Mouse (Mus musculus): ENCODE data around the gene Prpf31. TPM values are rescaled to one million over a fixed set of nuclear protein-coding genes. Genes with fewer than 3 reads are reported as not detected.

The Prpf31 gene
- total and polyA plus RNA-seq, 3 experiments: 43.3 to 97.9 (median 59.2) TPM

DNA sequence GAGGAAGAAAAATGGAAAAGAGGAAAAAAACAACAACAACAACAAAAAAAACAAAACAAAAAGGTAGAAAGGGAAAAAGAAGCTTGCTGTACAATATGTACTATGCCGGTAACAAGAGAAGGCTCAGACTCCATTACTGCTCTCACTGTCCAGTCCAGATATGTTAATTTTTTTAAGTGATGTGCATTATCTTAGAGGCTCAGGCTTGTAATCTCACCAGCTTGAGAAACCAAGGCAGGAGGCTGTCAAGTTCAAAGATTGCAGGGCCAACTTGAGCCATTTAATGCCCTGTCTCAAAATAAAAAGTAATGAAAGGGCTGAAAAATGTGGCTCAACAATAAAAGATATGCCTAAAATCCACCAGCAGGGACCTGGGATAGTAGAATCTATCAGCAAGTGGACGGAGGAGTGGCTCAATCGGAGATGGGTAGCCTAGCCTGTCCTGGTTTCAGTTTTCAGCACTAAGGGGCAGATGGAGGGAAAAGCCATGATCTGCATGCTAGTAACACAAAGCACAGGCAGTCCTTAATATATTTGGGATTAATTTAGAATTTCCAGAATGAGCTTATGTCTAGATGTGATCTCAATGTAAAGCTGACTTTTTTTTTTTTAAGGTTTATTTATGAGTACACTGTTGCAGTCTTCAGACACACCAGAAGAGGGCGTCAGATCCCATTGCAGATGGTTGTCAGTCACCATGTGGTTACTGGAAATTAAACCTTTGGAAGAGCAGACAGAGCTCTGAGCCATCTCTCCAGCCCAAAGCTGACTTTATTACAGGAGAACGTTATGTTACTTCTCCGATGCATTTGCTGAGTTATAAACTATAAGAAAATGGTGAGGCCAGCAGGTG, 13.2 kb upstream of the Prpf31 start:
- Histone ChIP-seq H3K4me1 (ENCODE audit: insufficient read depth, low read depth, low read length) (peaks cover 27% of the 10 kb centered on the region), H3K27me3 (ENCODE audit: insufficient read depth, low read length) (peaks cover 35% of the 10 kb centered on the region), H3K4me3 (ENCODE audit: low read depth, low read length) (peak overlapping the region; percentile 75), H3K36me3 (replicated peaks) (peaks cover 30% of the 10 kb centered on the region), H3K9me3 (replicated peaks) (no peaks in the 10 kb centered on the region)
- no peak for DNase-seq (ENCODE audit: low spot score)
- 0 out of 2 replicates have a peak, but pooled peaks have one; percentile 11 for TF ChIP-seq CTCF (IDR thresholded peaks at IDR 0.05; ENCODE audit: low read depth, low read length)
- no peak for TF ChIP-seq GATA1 (IDR thresholded peaks at IDR 0.05; ENCODE audit: borderline replicate concordance, low read length)
- ATAC-seq (ENCODE audit: extremely low read depth, insufficient number of reproducible peaks, low FRiP score, poor library complexity, severe bottlenecking): no peak

DNA sequence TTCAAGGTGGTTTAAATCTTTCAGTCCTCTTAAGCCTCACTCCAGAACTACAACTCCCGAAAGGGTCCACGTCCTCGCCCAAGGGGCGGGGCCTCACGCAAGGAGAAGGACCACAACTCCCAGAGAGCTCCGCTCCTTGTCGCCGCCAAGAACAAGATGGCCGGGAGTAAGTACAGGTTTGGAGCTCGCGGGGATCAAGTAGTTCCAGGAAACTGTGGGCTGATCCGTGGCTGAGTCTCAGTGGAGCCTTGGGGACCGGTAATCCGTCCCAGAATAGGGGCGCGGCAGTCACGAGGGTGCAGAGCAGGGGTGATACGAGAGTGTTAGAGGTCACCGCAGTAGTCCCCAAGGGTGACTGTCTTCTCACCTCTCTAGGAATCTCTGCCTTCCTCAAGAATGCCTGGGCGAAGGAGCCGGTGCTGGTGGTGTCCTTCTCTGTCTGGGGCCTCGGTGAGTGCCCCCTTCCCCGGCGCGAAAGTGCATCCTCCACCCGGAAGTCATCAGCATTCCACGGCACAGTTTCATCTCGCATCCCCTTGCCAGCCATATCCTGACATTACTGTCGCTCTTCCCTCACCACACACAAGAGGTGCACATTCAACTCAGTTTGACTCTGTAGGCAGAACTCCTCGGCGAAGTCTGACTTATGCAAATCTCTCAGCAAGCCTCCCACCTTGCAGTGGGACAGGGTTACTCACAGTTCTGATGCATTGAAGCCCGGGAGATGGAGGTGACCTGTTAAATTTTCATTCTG, 12.4 kb upstream of the Prpf31 start, which contains the start of gene Ndufa3:
Gene Ndufa3 (plus strand): TSS at position 132 of the 754 bp plus-strand sequence.
- H3K9me3 ChIP-seq (replicated peaks): no peaks in the 10 kb centered on the region
- TF ChIP-seq GATA1 (IDR thresholded peaks at IDR 0.05; ENCODE audit: borderline replicate concordance, low read length) (no peak), CTCF (IDR thresholded peaks at IDR 0.05; ENCODE audit: low read depth, low read length) (no peak), GATA2 (IDR thresholded peaks at IDR 0.05; ENCODE audit: borderline replicate concordance, low read depth, low read length) (no peak), TAL1 (conservative IDR thresholded peaks at IDR 0.05; ENCODE audit: low read depth, low read length) (no peak), POLR2AphosphoS5 (IDR thresholded peaks at IDR 0.05; ENCODE audit: insufficient replicate concordance, low read depth, low read length) (no peak)
- peak within 1 kb of the TSS; percentile 75 for H3K4me3 ChIP-seq (ENCODE audit: low read depth, low read length)
- H3K4me1 ChIP-seq (ENCODE audit: insufficient read depth, low read depth, low read length): peaks cover 27% of the 10 kb centered on the region
- H3K27me3 ChIP-seq (ENCODE audit: insufficient read depth, low read length): peaks cover 31% of the 10 kb centered on the region
- peak; percentile 83 for DNase-seq (ENCODE audit: low spot score)
- peak; percentile 98 for ATAC-seq (ENCODE audit: extremely low read depth, insufficient number of reproducible peaks, low FRiP score, poor library complexity, severe bottlenecking)
- H3K36me3 ChIP-seq (replicated peaks): peaks cover 38% of the 10 kb centered on the region

DNA sequence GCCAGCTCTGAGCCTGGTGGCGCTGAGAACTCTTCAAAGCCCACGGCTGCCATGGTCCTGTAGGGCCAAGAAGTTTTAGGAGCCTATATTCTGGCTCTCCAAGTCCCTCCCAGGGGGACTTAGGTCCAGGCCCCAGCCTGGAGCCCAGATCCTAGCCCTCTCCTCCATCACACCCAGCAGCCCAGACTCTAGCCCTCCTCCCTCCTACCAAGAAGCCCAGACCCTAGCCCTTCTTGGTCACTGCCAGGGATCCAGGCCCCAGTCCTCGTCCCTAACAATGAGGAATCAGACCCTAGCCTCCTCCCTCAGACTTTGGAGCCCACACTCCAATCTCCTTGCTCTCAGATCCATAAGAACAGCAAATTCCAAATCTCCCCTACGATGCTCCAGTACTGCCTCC, 755 bp upstream of the Prpf31 start:
- Histone ChIP-seq H3K27me3 (ENCODE audit: insufficient read depth, low read length) (no peaks in the 10 kb centered on the region), H3K36me3 (replicated peaks) (peaks cover 85% of the 10 kb centered on the region), H3K4me3 (ENCODE audit: low read depth, low read length) (peak overlapping the region; percentile 73), H3K4me1 (ENCODE audit: insufficient read depth, low read depth, low read length) (peaks cover 52% of the 10 kb centered on the region), H3K9me3 (replicated peaks) (no peaks in the 10 kb centered on the region)
- DNase-seq (ENCODE audit: low spot score) (peak; percentile 10), ATAC-seq (ENCODE audit: extremely low read depth, insufficient number of reproducible peaks, low FRiP score, poor library complexity, severe bottlenecking) (no peak)
- TF ChIP-seq GATA1 (IDR thresholded peaks at IDR 0.05; ENCODE audit: borderline replicate concordance, low read length): no peak
- no peak for TF ChIP-seq TAL1 (conservative IDR thresholded peaks at IDR 0.05; ENCODE audit: low read depth, low read length)
- no peak for TF ChIP-seq GATA2 (IDR thresholded peaks at IDR 0.05; ENCODE audit: borderline replicate concordance, low read depth, low read length)
- no peak for TF ChIP-seq CTCF (IDR thresholded peaks at IDR 0.05; ENCODE audit: low read depth, low read length)
- TF ChIP-seq POLR2AphosphoS5 (IDR thresholded peaks at IDR 0.05; ENCODE audit: insufficient replicate concordance, low read depth, low read length): no peak

GRCm38 (mm10) chr7:3630478-3630815, 662 bp downstream of the Prpf31 start:
- TF ChIP-seq POLR2AphosphoS5 (IDR thresholded peaks at IDR 0.05; ENCODE audit: insufficient replicate concordance, low read depth, low read length) (no peak), GATA1 (IDR thresholded peaks at IDR 0.05; ENCODE audit: borderline replicate concordance, low read length) (no peak), CTCF (IDR thresholded peaks at IDR 0.05; ENCODE audit: low read depth, low read length) (no peak), GATA2 (IDR thresholded peaks at IDR 0.05; ENCODE audit: borderline replicate concordance, low read depth, low read length) (no peak), TAL1 (conservative IDR thresholded peaks at IDR 0.05; ENCODE audit: low read depth, low read length) (no peak)
- H3K4me3 ChIP-seq (ENCODE audit: low read depth, low read length): peak overlapping the region; percentile 73
- no peaks in the 10 kb centered on the region for H3K27me3 ChIP-seq (ENCODE audit: insufficient read depth, low read length)
- peak; percentile 18; the same call in 1 of the 2 replicates for ATAC-seq (ENCODE audit: extremely low read depth, insufficient number of reproducible peaks, low FRiP score, poor library complexity, severe bottlenecking)
- peaks cover 51% of the 10 kb centered on the region for H3K4me1 ChIP-seq (ENCODE audit: insufficient read depth, low read depth, low read length)
- no peaks in the 10 kb centered on the region for H3K9me3 ChIP-seq (replicated peaks)
- peaks cover 85% of the 10 kb centered on the region for H3K36me3 ChIP-seq (replicated peaks)
- DNase-seq (ENCODE audit: low spot score): peak; percentile 22

- ATAC-seq (ENCODE audit: extremely low read depth, insufficient number of reproducible peaks, low FRiP score, poor library complexity, severe bottlenecking) (no peak), DNase-seq (ENCODE audit: low spot score) (no peak)
- Histone ChIP-seq H3K9me3 (replicated peaks) (no peaks in the 10 kb centered on the region), H3K4me3 (ENCODE audit: low read depth, low read length) (no peak overlapping the region; the same call in 1 of the 2 replicates), H3K27me3 (ENCODE audit: insufficient read depth, low read length) (no peaks in the 10 kb centered on the region), H3K4me1 (ENCODE audit: insufficient read depth, low read depth, low read length) (peaks cover 49% of the 10 kb centered on the region), H3K36me3 (replicated peaks) (peaks cover 69% of the 10 kb centered on the region)
- TF ChIP-seq TAL1 (conservative IDR thresholded peaks at IDR 0.05; ENCODE audit: low read depth, low read length) (no peak), CTCF (IDR thresholded peaks at IDR 0.05; ENCODE audit: low read depth, low read length) (no peak), POLR2AphosphoS5 (IDR thresholded peaks at IDR 0.05; ENCODE audit: insufficient replicate concordance, low read depth, low read length) (no peak), GATA2 (IDR thresholded peaks at IDR 0.05; ENCODE audit: borderline replicate concordance, low read depth, low read length) (no peak), GATA1 (IDR thresholded peaks at IDR 0.05; ENCODE audit: borderline replicate concordance, low read length) (no peak)
These were observed 13.6 kb downstream of the Prpf31 start for GRCm38 (mm10) chr7:3643412-3643811.

DNA sequence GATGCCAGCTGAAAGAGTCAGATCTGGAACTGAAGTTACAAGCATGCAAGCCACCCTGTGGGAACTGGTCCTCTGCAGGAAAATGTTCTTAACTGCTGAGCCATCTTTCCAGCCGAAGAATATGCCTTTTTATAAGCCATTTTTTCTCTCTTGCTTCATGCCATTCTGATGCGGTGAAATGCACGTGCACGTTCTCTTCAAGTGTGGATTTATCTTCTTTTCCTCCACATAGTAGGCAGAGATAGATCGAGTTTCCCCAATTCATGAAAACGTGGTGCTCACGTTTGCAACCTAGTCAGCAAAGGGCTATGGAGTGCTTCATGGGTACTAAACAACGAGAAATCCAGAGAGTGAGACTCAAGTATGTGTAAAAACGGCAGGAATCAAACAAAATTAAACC, 14.1 kb downstream of the Prpf31 start:
- peak overlapping the region; percentile 86; the same call in 1 of the 2 replicates for H3K4me3 ChIP-seq (ENCODE audit: low read depth, low read length)
- no peaks in the 10 kb centered on the region for H3K9me3 ChIP-seq (replicated peaks)
- ATAC-seq (ENCODE audit: extremely low read depth, insufficient number of reproducible peaks, low FRiP score, poor library complexity, severe bottlenecking) (no peak), DNase-seq (ENCODE audit: low spot score) (no peak)
- no peak for TF ChIP-seq GATA2 (IDR thresholded peaks at IDR 0.05; ENCODE audit: borderline replicate concordance, low read depth, low read length)
- no peak for TF ChIP-seq TAL1 (conservative IDR thresholded peaks at IDR 0.05; ENCODE audit: low read depth, low read length)
- TF ChIP-seq CTCF (IDR thresholded peaks at IDR 0.05; ENCODE audit: low read depth, low read length): no peak
- no peak for TF ChIP-seq GATA1 (IDR thresholded peaks at IDR 0.05; ENCODE audit: borderline replicate concordance, low read length)
- TF ChIP-seq POLR2AphosphoS5 (IDR thresholded peaks at IDR 0.05; ENCODE audit: insufficient replicate concordance, low read depth, low read length): no peak
- no peaks in the 10 kb centered on the region for H3K27me3 ChIP-seq (ENCODE audit: insufficient read depth, low read length)
- peaks cover 69% of the 10 kb centered on the region for H3K36me3 ChIP-seq (replicated peaks)
- H3K4me1 ChIP-seq (ENCODE audit: insufficient read depth, low read depth, low read length): peaks cover 53% of the 10 kb centered on the region
